Mouse (Mus musculus): ENCODE measurements around the gene Dpf2.

Dpf2 gene

GRCm38 (mm10) chr19:5913007-5913719, at the start of gene Dpf2:
Gene Dpf2 (minus strand): TSS chr19:5913010.
- no peak for DNase-seq (ENCODE audit: low read depth, low spot score)

- DNase-seq (ENCODE audit: low read depth, low spot score): no peak
These were observed 44.6 kb upstream of the Dpf2 start for GRCm38 (mm10) chr19:5957371-5957770.

DNA sequence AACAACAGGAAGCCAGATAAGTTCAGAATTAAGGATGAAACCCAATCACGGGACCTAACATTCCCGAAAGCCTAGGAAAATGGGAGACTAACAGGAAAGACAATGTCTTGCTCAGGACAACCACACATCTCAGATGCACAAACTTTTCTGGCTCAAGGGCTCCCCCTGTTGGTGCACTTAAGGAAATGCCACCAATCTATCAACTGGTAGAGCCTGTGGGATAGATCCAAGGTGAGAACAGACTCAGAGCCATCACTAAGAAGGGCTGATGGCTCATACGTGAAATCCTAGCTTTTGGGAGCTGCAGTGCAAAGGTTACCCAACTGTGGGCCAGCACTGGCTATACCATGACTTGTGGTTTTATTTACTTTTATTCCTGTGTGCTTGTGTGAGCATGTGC, 43.9 kb upstream of the Dpf2 start:
- peak; percentile 83 for DNase-seq (ENCODE audit: low read depth, low spot score)

GRCm38 (mm10) chr19:5955704-5956670, 43.2 kb upstream of the Dpf2 start:
- peak; percentile 14 for DNase-seq (ENCODE audit: low read depth, low spot score)

DNA sequence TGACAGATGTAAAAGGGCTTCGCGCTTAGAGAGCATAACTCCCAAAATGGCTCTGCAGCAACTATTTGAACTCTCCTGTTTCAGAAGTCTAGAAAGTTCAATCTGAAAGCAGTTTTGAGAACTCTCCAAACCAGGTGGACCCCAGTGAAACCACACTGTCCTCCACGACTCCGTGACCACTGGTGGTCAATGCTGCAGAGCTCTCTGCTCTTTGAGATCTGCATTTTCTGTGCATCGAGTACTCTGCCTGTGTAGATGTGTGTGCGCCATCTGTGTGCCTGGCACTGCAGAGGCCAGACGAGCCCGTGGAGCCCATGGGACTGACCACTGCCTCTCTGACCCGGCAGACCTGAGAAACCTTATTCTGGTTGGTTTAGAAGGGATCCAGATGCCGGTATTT, 42.1 kb upstream of the Dpf2 start:
- DNase-seq (ENCODE audit: low read depth, low spot score): no peak

GRCm38 (mm10) chr19:5954031-5954710, 41.4 kb upstream of the Dpf2 start:
- no peak for DNase-seq (ENCODE audit: low read depth, low spot score)

GRCm38 (mm10) chr19:5953201-5953770, 40.5 kb upstream of the Dpf2 start:
- no peak for DNase-seq (ENCODE audit: low read depth, low spot score)

GRCm38 (mm10) chr19:5952071-5952691, 39.4 kb upstream of the Dpf2 start:
- DNase-seq (ENCODE audit: low read depth, low spot score): no peak

- no peak for DNase-seq (ENCODE audit: low read depth, low spot score)
These were observed 38.8 kb upstream of the Dpf2 start for GRCm38 (mm10) chr19:5951631-5952030.

- no peak for DNase-seq (ENCODE audit: low read depth, low spot score)
These were observed 37.4 kb upstream of the Dpf2 start for GRCm38 (mm10) chr19:5950218-5950617.

DNA sequence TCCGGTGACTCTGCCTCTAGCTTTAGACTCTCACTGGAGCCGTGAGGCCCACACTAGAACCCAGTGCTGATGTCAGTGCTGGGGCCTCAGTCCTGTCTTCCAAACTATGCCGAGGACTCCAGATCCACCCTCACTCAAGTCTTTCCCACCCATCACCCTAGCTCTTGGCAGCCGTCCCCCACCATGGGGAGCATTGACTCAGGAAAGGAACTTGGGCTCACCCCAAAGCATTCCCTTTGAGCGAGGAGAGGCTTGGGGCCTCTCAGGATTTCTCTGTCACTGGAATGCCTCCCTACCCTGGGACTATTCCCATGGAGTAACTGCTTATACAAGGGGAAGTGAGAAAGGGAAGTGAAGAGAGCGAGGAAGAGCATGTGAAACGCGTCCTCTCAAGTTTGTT, 33.1 kb upstream of the Dpf2 start:
- no peak for DNase-seq (ENCODE audit: low read depth, low spot score)

- DNase-seq (ENCODE audit: low read depth, low spot score): no peak
These were observed 32.2 kb upstream of the Dpf2 start for GRCm38 (mm10) chr19:5945027-5945426.

DNA sequence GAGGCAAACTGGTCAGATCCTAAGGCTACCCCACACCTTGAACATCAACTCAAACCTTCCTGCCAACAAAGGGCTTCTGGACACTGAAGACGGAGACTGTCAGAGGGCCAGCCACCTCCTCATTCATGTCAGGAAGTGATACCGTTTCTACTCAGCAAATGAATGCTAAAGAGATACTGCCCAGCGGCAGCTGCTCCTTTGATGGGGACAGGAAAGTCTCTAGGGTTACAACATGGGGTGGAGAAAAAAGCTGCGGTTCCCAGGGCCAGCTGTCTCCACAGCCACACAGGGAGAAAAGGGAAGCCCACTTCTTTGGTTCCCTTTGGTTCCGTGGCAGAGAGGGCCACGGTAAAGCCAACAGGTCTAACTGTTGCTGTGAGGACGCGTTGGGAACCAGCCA, 31.3 kb upstream of the Dpf2 start:
- no peak for DNase-seq (ENCODE audit: low read depth, low spot score)

DNA sequence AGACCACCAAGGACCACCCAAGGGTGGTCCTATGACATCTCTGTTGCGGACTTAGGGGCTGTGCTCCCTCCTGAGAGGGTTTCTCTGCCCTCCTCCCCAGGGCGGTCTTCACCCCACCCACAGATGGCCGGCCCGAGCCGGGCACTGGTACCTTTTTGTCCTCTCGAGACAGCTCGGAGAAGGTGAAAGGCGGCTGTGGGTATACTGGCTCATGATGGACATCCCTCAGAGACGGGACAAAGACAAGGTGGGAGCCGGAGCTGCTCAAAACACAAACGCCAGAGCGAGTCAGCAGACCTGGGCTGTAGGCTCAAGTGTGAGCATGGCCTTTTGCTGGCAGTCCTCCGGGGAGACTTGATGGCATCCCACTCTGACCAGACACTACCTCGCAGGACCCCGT, 30.6 kb upstream of the Dpf2 start:
- DNase-seq (ENCODE audit: low read depth, low spot score): no peak

- DNase-seq (ENCODE audit: low read depth, low spot score): no peak
These were observed 29.8 kb upstream of the Dpf2 start for GRCm38 (mm10) chr19:5942581-5942980.

DNA sequence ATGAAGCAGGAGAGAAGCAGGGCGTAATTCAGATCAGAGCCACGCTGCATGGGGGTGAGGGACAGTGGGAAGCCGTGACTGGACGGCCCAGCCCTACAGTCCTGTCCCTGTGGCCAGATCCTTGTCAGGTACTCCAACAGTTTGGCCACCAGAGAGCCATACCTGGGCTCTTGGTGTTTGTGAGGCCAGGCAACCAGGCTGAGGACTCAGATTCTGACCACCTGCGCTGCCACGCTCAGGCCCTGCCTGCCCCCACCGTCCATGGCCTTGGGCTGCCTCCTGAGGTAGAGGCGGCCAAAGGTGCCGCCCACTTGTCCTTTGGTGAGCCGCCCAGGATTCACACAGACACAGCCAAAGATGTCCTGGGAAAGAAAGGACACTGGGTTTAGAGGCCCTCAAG, 27.8 kb upstream of the Dpf2 start:
- DNase-seq (ENCODE audit: low read depth, low spot score): no peak

GRCm38 (mm10) chr19:5940173-5940572, 27.4 kb upstream of the Dpf2 start:
- no peak for DNase-seq (ENCODE audit: low read depth, low spot score)

GRCm38 (mm10) chr19:5939715-5940114, 26.9 kb upstream of the Dpf2 start:
- DNase-seq (ENCODE audit: low read depth, low spot score): no peak

DNA sequence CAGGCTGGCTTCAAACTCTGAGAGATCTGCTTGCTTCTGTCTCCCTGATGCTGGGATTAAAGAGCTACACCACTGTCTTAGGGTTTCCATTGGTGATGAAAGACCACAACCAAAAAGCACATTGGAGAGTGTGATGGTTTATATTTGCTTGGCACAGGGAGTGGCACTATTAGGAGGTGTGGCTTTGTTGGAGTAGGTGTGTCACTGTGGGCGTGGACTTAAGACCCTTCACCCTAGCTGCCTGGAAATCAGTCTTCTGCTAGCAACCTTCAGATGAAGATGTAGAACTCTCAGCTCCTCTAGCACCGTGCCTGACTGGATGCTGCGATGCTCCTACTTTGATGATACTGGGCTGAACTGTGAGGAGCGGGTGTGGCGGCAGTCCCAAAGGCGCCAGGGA, 25.7 kb upstream of the Dpf2 start:
- no peak for DNase-seq (ENCODE audit: low read depth, low spot score)

DNA sequence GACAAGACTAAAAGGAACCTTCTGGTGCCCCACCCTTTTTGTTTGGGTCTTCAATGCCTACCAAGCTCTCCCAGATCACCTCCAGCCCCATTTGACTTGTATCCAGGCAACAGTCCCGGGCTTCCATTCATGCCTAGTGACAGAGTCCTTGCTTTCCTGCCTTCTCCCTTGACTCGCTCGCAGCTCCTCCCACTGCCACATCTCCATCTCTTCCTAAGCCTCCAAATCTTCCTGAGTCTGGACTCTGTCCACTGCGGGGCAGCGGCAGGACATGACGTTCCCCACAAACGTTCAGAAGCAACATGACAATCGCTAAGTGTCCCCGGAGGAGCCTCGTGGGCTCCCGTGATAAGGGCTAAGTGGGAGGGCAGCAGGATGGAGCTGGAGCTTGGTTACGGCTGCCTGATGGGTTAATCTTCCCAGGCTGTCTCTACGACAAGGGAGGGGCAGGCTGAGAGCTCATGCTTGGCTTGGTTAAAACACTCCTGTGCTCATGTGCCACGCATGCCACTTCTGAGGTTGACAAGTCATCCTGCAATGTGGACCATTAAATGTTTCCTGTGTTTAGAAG, 25.1 kb upstream of the Dpf2 start:
- no peak for DNase-seq (ENCODE audit: low read depth, low spot score)
